Mouse (Mus musculus): ENCODE measurements around the gene Pex5l.

The Pex5l gene

GRCm38 (mm10) chr3:33142901-33143461, at the start of gene Pex5l:
TSS of gene Pex5l (minus strand) at chr3:33143247.
- peak; percentile 51 to 70 for DNase-seq (ENCODE audit: low spot score in 2 of 2)

- DNase-seq (ENCODE audit: low spot score in 2 of 2), result no peak
Measured at GRCm38 (mm10) chr3:33165186-33165585, 22.1 kb upstream of the Pex5l start.

GRCm38 (mm10) chr3:33163821-33164220, 20.8 kb upstream of the Pex5l start:
- DNase-seq (ENCODE audit: low spot score in 2 of 2), result no peak

GRCm38 (mm10) chr3:33143592-33143991, 545 bp upstream of the Pex5l start:
- DNase-seq (ENCODE audit: low spot score in 2 of 2), result no peak

GRCm38 (mm10) chr3:33142398-33142797, 649 bp downstream of the Pex5l start:
- DNase-seq (ENCODE audit: low spot score in 2 of 2), result no peak

- DNase-seq (ENCODE audit: low spot score in 2 of 2), result no peak
Measured at GRCm38 (mm10) chr3:33129944-33130343, 13.1 kb downstream of the Pex5l start.

- DNase-seq (ENCODE audit: low spot score in 2 of 2), result no peak
Measured at GRCm38 (mm10) chr3:33124796-33125195, 18.3 kb downstream of the Pex5l start.

- no peak for DNase-seq (ENCODE audit: low spot score in 2 of 2)
Measured at GRCm38 (mm10) chr3:33105785-33106184, 37.3 kb downstream of the Pex5l start.

GRCm38 (mm10) chr3:33103501-33103900, 39.5 kb downstream of the Pex5l start:
- no peak for DNase-seq (ENCODE audit: low spot score in 2 of 2)

GRCm38 (mm10) chr3:33098550-33099295, 44.3 kb downstream of the Pex5l start:
- no peak for DNase-seq (ENCODE audit: low spot score in 2 of 2)

- DNase-seq (ENCODE audit: low spot score in 2 of 2), result no peak
Measured at GRCm38 (mm10) chr3:33093646-33094045, 49.4 kb downstream of the Pex5l start.

GRCm38 (mm10) chr3:33090001-33090400, 53.0 kb downstream of the Pex5l start:
- DNase-seq (ENCODE audit: low spot score in 2 of 2), result no peak

- no peak for DNase-seq (ENCODE audit: low spot score in 2 of 2)
Measured at GRCm38 (mm10) chr3:33089470-33089869, 53.6 kb downstream of the Pex5l start.

- no peak for DNase-seq (ENCODE audit: low spot score in 2 of 2)
Measured at GRCm38 (mm10) chr3:33088276-33088675, 54.8 kb downstream of the Pex5l start.

GRCm38 (mm10) chr3:33082806-33083338, 60.2 kb downstream of the Pex5l start:
- peak in 1 of 2 experiments; percentile 21 for DNase-seq (ENCODE audit: low spot score in 2 of 2)

GRCm38 (mm10) chr3:33081793-33082192, 61.3 kb downstream of the Pex5l start:
- DNase-seq (ENCODE audit: low spot score in 2 of 2), result no peak

GRCm38 (mm10) chr3:33079658-33080057, 63.4 kb downstream of the Pex5l start:
- DNase-seq (ENCODE audit: low spot score in 2 of 2), result no peak

GRCm38 (mm10) chr3:33079171-33079570, 63.9 kb downstream of the Pex5l start:
- no peak for DNase-seq (ENCODE audit: low spot score in 2 of 2)

GRCm38 (mm10) chr3:33075696-33076095, 67.4 kb downstream of the Pex5l start:
- no peak for DNase-seq (ENCODE audit: low spot score in 2 of 2)

- no peak for DNase-seq (ENCODE audit: low spot score in 2 of 2)
Measured at GRCm38 (mm10) chr3:33074266-33074981, 68.6 kb downstream of the Pex5l start.

GRCm38 (mm10) chr3:33073905-33074265, 69.2 kb downstream of the Pex5l start:
- no peak for DNase-seq (ENCODE audit: low spot score in 2 of 2)

- DNase-seq (ENCODE audit: low spot score in 2 of 2), result no peak
Measured at GRCm38 (mm10) chr3:33070771-33071170, 72.3 kb downstream of the Pex5l start.

GRCm38 (mm10) chr3:33068146-33068545, 74.9 kb downstream of the Pex5l start:
- no peak for DNase-seq (ENCODE audit: low spot score in 2 of 2)

Measured in urinary bladder, postnatal 4 days (tissue).